Mouse (Mus musculus) subcutaneous adipose tissue, adult 2 months (tissue): ENCODE data around the gene Tshz2. TPM values are rescaled to one million over a fixed set of nuclear protein-coding genes. Genes with fewer than 3 reads are reported as not detected.

Experiments
- polyA plus RNA-seq: library from polyadenylated mRNA; depleted of rRNA; stranded (reverse); fragments of >200 nt; gene quantifications from 2 replicates; pipeline ENCODE4 v1.2.3, GENCODE M21; 2012; ENCODE audit warnings: low replicate concordance; rRNA removed

The Tshz2 gene
- 39.4 and 46.6 TPM in 2 replicates for polyA plus RNA-seq

DNA sequence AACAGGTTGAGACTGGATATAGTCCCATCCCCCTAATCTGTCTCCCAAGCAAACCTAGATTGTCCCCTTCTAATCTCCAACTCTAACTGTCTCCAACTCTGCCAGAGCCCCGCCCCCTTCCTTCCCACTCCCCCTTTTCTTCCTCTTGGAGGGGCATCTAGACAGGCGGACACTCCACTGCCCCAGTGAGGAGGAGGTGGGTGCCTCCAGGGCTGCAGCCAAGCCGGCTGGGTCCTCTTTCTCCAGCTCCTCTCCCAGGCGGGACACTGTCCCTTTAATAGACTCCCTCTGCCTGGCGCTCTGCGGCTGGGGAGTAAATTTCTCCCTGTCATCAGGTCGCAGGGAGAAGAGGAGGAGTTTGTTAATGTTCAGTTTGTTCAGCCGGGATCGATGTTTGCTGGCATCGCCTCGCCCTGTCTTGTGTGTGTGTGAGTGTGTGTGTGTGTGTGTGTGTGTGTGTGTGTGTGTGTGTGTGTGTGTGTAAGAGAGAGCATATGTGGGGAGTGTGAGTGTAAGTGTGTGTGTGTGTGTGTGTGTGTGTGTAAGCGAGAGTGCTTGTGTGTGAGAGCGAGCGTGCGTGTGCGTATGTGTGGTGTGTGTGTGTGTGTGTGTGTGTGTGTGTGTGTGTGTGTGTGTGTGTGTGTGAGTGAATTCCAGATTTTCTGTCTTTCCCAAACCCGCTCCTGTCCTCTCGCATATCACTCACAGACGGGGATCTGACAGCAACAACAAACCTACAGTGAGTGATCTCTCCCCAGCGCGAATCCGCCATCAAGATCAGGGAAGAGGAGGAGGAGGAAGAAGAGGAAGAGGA, at the start of gene Tshz2:
Gene Tshz2 (plus strand): TSS at position 676 of the 814 bp plus-strand sequence.

DNA sequence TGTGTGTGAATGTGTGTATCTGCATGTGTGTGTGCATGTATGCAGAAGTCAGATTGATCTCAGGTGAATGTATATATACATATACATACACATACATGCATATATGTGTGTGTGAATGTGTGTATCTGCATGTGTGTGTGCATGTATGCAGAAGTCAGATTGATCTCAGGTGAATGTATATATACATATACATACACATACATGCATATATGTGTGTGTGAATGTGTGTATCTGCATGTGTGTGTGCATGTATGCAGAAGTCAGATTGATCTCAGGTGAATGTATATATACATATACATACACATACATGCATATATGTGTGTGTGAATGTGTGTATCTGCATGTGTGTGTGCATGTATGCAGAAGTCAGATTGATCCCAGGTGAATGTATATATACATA, 45.2 kb upstream of the Tshz2 start, which contains the start of gene Gm11011:
Gene Gm11011 (minus strand): TSS at position 101 of the 400 bp plus-strand sequence.

Other genes starting within 250 kb of the Tshz2 start
- not detected in 2 replicates for gene Gm11011, start 45.3 kb upstream of the Tshz2 start, polyA plus RNA-seq